Mouse (Mus musculus) gastrocnemius, postnatal 25 days (tissue): Measurements from ENCODE around the gene Trim68. TPM values are rescaled to one million over a fixed set of nuclear protein-coding genes. Genes with fewer than 3 reads are reported as not detected.
"Not testable (repeated sequence)": the region's sequence is repeated elsewhere in the genome, so short reads cannot be mapped to it uniquely, and the experiment has no call there.

Experiments used
- DNase-seq: peaks from one replicate; pipeline ENCODE4 v3.0.0; 2022
- long read RNA-seq, 2 experiments: library from polyadenylated mRNA; stranded (forward); transcript quantifications; one replicate each; pipeline ENCODE4 v2.0.0; 2021
- total RNA-seq, 2 experiments: library from RNA; stranded (reverse); gene quantifications; 1 replicate in 1 of 2; 2 replicates in 1 of 2; pipeline ENCODE4 v1.2.3; 2021

Trim68 gene
- total RNA-seq, result 1 to 10 TPM; 4.0 to 4.1 TPM
- long read RNA-seq, experiment 1, partial matches to known transcripts, result 0 of 2 reads
- long read RNA-seq, experiment 1, other reads (novel, unspliced or antisense), result 0 of 2 reads
- long read RNA-seq, experiment 2, partial matches to known transcripts, result 0 of 6 reads
- long read RNA-seq, experiment 2, other reads (novel, unspliced or antisense), result 1 of 6 reads

DNA sequence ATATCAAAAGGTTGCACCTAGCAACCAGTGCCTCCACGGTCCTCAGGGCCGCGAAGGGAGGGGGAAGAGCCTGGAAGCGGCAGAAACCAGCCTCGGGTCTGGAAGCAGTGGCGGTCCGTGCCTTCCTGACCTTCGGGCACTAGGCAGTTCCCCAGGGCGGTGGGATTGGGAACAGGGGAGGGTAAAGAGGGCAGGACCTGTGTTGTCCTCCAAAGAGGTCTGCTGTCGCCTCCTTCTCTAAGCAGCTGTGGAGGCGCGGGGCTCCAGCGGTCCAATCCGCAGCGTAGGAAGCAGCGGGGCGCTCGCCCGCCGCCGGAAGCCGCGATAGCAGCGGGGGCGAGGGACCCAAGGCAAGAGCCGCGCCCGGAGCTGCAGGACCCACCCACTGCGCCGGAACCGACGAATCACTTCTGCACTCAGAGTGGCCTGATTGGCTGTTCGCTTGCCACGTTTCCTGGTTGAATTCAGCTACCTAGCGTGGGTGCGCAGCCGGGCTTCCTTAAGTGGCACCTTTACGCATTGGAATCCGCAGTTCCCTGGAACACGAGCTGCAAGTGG lies at the start of gene Trim68:
Trim68 (minus strand) TSS at position 384 of the 558 bp plus-strand sequence.
- peak; percentile 92 for DNase-seq

DNA sequence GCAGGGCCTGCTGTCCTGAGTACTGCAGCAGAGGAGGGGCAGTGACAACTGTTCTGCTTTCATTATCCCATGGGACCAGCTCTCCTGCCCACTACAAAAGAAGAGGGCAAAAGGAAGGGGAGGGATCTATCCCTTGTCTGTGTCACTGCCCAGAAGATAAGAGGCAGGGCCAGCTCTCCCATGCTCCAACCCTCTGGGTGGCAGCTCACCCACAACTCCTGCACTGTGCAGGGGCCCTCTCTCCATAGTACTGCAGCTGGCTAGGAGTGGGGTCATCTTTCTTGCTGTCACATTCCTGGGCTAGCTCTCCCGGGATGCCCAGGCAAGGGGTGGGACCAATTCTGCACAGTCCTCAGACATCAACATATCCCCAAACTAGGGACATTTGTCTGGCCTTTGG lies 46.7 kb upstream of the Trim68 start:
- DNase-seq, result no peak

DNA sequence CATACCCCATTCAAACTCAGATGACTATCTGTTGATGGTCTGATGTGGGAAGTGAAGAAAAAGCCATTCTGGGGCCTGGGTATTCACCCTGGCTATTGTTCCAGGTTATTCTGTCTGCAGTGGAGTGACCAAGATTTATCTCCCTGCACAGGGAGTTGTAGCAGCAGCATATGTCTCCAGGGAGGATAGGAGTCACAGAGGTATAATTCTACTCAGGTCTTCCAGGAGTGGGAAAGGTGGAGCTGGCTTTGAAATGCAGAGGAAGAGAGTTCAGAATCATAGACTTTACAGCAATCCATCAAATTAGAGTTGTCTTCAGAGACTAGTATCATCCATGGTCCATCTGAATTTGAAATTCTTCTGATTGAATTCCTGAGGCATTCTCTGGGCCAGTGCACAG lies 40.3 kb upstream of the Trim68 start, which contains the start of gene Olfr559:
Olfr559 (minus strand) TSS at position 101 of the 400 bp plus-strand sequence.
- no peak for DNase-seq

DNA sequence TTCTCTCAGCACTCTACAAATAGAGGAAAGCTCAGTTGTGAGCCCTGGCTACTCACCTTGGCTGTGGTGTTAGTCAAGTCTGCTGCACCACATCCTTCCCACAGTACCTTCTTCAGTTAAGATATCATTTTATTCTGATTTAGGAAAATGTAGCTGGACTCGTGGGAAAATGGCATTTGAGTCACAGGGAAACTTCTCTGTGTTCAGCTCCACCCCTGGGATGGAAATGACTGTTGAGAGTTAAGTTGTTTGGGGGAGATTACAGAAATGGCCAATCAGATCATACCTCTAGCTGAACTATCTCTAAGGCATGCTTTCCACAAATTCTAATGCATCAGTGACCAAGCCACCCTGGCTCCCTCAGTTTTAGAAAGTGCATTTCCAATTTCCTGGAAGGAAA lies 31.8 kb upstream of the Trim68 start, which contains the start of gene Olfr33:
Olfr33 (minus strand) TSS at position 101 of the 400 bp plus-strand sequence.
- no peak for DNase-seq

DNA sequence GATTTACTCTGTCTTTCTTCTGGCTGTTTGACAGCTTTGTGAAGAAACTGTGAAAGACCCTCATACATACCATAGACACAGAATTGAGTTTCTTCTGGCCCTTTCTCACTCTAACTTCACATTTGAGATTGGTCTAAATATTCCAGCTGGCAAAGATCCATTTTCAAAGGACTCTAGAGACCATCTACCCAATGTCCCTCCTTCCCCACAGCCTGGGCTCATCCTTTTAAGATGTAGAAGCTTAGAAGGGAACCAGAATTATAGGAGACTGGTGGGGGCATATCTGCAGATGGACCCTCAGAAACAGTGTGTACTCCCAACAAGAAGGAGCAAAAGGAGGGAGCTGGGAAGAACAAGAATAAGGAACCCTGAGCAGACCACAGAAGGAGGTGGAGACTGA lies 14.8 kb upstream of the Trim68 start, which contains the start of gene Olfr558:
Olfr558 (plus strand) TSS at position 301 of the 400 bp plus-strand sequence.
- DNase-seq, result no peak

- no peak for DNase-seq
These were observed 11.3 kb upstream of the Trim68 start for GRCm38 (mm10) chr7:102698461-102698860.

- DNase-seq, result no peak
These were observed 8.4 kb upstream of the Trim68 start, which contains the start of gene Olfr557 for GRCm38 (mm10) chr7:102695358-102696125. Gene Olfr557 (plus strand): TSS chr7:102695910.

- DNase-seq, result no peak
These were observed 5.2 kb downstream of the Trim68 start for GRCm38 (mm10) chr7:102681916-102682315.

DNA sequence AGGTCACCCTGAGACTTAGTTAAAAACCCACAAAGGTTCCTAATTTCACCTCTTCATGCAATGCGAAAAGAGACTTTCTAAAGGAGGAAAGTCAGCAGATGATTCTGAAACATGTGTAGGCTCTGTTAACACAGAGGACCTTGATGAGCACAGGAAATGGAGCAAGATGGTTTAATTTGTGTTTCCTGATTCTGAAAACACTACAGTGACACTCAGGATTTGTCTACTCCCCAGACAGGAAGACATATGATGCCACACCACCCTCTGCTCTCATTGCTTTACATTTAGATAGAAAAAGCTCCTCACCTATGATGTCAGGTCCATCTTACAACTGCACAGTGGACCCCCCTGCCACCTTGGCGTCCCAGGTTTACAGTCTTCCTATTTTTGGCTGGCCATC lies 10.9 kb downstream of the Trim68 start:
- no peak for DNase-seq

DNA sequence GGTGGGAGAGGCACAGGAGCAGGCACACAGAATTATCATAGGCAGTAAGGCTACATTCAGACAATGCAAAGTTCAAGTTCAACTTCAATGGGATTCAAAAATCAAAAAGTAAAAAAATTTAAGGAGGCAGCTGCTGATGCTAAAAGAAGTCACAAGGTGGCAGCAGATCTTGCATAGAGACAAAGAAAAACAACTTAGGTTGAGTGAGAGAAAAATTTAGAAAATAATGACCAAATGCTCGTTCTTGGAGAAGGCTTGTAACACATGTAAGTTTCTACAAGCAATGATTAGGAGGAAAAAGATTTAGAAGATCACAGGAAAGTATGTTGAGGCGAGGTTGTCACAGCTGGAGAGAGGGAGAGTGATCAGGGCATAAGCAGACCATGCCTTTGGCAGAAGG lies 21.7 kb downstream of the Trim68 start:
- DNase-seq, result no peak

GRCm38 (mm10) chr7:102664599-102664998 lies 22.5 kb downstream of the Trim68 start, which contains the start of gene Olfr556:
Gene Olfr556 (plus strand): TSS chr7:102664899.
- no peak for DNase-seq

- DNase-seq, result no peak
These were observed 28.6 kb downstream of the Trim68 start, which contains the start of gene Olfr555 for GRCm38 (mm10) chr7:102658523-102658922. Gene Olfr555 (plus strand): TSS chr7:102658823.

- DNase-seq, result not testable (repeated sequence)
These were observed 42.2 kb downstream of the Trim68 start for GRCm38 (mm10) chr7:102644945-102645344.

DNA sequence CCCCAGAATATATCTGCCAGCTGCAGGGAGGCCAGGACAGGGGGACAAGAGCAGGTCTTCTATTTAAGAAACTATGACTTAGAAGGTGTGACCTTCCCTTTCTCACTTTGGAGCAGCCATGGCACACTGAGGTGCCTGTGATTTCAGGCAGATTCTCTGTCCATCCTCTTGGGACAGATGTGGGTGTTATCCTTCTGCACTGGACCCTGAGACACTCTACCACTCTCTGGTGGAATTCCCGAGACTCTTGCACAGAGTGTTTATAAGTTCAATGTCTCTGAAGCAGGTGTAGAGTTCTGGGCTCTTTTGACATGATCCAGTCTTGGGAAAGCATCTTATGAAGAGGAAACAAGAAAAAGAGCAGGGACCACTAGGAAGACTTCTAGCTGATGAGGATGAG lies 49.0 kb downstream of the Trim68 start, which contains the start of gene Olfr554:
Olfr554 (plus strand) TSS at position 301 of the 400 bp plus-strand sequence.
- DNase-seq, result no peak

- no peak for DNase-seq
These were observed 50.5 kb downstream of the Trim68 start for GRCm38 (mm10) chr7:102636665-102637064.

Other genes starting within 250 kb of the Trim68 start
- gene Rrm1, start 245.6 kb downstream of the Trim68 start, total RNA-seq, result 10 to 100 TPM; 12.1 to 12.6 TPM
- gene Olfr543, start 205.6 kb downstream of the Trim68 start, total RNA-seq, result not detected
- gene Olfr544, start 199.0 kb downstream of the Trim68 start, total RNA-seq, result not detected
- not detected for gene Olfr545, start 187.8 kb downstream of the Trim68 start, total RNA-seq
- gene Olfr547, start 152.6 kb downstream of the Trim68 start, total RNA-seq, result not detected
- not detected for gene Olfr548-ps1, start 146.4 kb downstream of the Trim68 start, total RNA-seq
- not detected for gene Olfr549, start 137.5 kb downstream of the Trim68 start, total RNA-seq
- gene Trim21, start 121.8 kb downstream of the Trim68 start, total RNA-seq, result 1 to 10 TPM; 2.8 to 3.8 TPM
- under 1 TPM in 1 of 2 experiments, not detected in 1; 0.16 TPM for gene Olfr550, start 115.9 kb downstream of the Trim68 start, total RNA-seq
- gene Olfr551, start 95.4 kb downstream of the Trim68 start, total RNA-seq, result not detected
- gene Olfr552, start 89.6 kb downstream of the Trim68 start, total RNA-seq, result under 1 TPM; 0.10 to 0.11 TPM
- gene Olfr553, start 69.1 kb downstream of the Trim68 start, total RNA-seq, result not detected
- not detected for gene Olfr554, start 48.9 kb downstream of the Trim68 start, total RNA-seq
- gene Olfr555, start 28.5 kb downstream of the Trim68 start, total RNA-seq, result not detected
- not detected for gene Olfr556, start 22.4 kb downstream of the Trim68 start, total RNA-seq
- not detected for gene Olfr557, start 8.6 kb upstream of the Trim68 start, total RNA-seq
- 1 to 10 TPM; 1.4 to 1.8 TPM for gene Olfr558, start 14.9 kb upstream of the Trim68 start, total RNA-seq
- gene Olfr33, start 31.7 kb upstream of the Trim68 start, total RNA-seq, result under 1 TPM in 1 of 2 experiments, not detected in 1; 0.31 TPM
- not detected for gene Olfr559, start 40.2 kb upstream of the Trim68 start, total RNA-seq
- not detected for gene Olfr560, start 72.0 kb upstream of the Trim68 start, total RNA-seq
- under 1 TPM; 0.31 to 0.56 TPM for gene Olfr78, start 72.1 kb upstream of the Trim68 start, total RNA-seq
- not detected for gene Olfr561, start 83.9 kb upstream of the Trim68 start, total RNA-seq
- gene Olfr564, start 116.2 kb upstream of the Trim68 start, total RNA-seq, result not detected
- not detected for gene Olfr566, start 171.4 kb upstream of the Trim68 start, total RNA-seq
- gene Olfr568, start 189.8 kb upstream of the Trim68 start, total RNA-seq, result not detected
- not detected for gene Olfr569, start 203.6 kb upstream of the Trim68 start, total RNA-seq
- not detected for gene Olfr570, start 207.2 kb upstream of the Trim68 start, total RNA-seq
- not detected for gene Olfr571, start 230.2 kb upstream of the Trim68 start, total RNA-seq
- gene Olfr572, start 237.1 kb upstream of the Trim68 start, total RNA-seq, result not detected